Mouse (Mus musculus) thymus, postnatal 0 days (tissue): ENCODE data around the gene Nkpd1. TPM values are rescaled to one million over a fixed set of nuclear protein-coding genes. Genes with fewer than 3 reads are reported as not detected.
"Not testable (repeated sequence)": the region's sequence is repeated elsewhere in the genome, so short reads cannot be mapped to it uniquely, and the experiment has no call there.

ENCODE experiments used
- DNase-seq: peaks from one replicate; pipeline ENCODE4 v3.0.0-alpha.2; 2015; ENCODE audit warnings: low spot score
- polyA plus RNA-seq: library from polyadenylated mRNA; unstranded; fragments of >200 nt; fragmentation: Nextera tagmentation; extraction: Ambion mirVana; gene quantifications from 2 replicates; pipeline ENCODE4 v1.2.1, GENCODE M21; 2015

The Nkpd1 gene
- polyA plus RNA-seq, 1 experiment from 2014 or later, result 0.42 TPM

DNA sequence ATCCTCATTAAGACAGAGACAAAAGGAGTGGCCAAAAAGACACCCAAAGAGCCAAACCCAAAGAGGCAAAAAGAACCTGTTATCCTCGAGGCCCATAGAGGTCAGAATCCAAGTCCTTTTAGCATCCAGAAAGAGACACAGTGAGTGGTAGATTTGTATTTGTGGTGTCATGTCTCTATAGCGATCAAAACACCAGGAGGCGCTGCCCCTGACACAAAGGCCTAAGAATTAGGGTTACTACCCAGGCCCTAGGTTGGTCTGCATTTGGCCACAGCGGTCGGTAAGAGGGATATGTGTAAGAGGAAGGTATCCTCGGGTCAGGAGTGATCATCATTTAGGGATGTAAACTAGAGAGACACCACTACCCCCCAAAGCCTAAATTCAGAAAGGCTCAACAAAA, 11.3 kb upstream of the Nkpd1 start:
- DNase-seq, result no peak

GRCm38 (mm10) chr7:19506969-19507611, 10.5 kb upstream of the Nkpd1 start:
- peak; percentile 73 for DNase-seq

GRCm38 (mm10) chr7:19507612-19507981, 10.0 kb upstream of the Nkpd1 start:
- peak; percentile 33 for DNase-seq

- peak; percentile 94 for DNase-seq
These were observed 9.3 kb upstream of the Nkpd1 start, which contains the start of the genes Bloc1s3 and Trappc6a for GRCm38 (mm10) chr7:19508150-19508923. Bloc1s3 (minus strand) TSS chr7:19508367. Trappc6a (plus strand) TSS chr7:19508395.

DNA sequence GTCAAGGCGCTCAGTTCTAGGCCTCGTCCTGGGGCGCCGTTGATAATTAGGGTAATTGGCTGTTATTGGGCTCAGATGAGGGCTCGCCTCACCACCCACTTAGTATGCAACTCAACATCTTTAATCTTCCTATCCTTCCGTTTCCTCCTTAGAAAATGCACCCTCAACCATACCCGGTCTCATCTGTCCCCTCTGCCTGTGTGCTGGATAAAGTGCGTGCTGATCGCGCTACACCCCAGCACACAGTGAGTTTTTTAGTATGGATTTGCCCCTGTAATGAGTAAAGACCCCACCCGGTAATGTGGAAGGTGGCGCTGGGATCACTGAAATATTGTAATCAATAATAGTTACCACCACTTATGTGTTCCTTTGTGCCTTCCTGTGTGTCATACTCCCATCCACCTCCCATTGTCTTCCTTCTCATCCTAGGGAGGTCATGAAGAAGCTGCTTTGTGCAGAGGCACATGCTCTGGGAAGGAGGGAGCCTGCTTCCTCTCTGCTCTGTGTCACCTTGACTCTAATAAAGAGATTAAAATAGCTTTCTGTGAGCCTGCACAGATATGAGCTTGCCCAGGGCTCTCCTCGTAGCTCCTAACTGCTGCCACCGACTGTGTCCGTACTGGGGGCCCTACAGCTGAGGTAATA, 8.6 kb upstream of the Nkpd1 start:
- peak; percentile 15 for DNase-seq

DNA sequence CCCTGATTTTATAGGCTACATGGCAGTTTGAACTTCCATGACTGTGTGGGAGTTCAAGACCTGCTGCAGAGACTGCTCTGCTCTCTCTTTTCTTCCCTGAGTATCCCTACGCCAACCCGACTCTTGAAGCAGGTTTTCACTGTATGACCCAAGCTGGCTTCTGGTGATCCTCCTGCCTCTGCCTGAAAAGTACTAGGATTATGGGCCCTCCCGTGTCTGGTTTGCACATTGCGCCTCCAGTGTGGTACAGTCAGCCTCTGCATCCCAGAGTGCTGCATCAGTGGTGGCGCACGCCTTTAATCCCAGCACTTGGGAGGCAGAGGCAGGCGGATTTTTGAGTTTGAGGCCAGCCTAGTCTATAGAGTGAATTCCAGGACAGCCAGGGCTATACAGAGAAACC, 7.9 kb upstream of the Nkpd1 start:
- DNase-seq, result no peak

- DNase-seq, result not testable (repeated sequence)
These were observed 5.7 kb upstream of the Nkpd1 start for GRCm38 (mm10) chr7:19511934-19512333.

DNA sequence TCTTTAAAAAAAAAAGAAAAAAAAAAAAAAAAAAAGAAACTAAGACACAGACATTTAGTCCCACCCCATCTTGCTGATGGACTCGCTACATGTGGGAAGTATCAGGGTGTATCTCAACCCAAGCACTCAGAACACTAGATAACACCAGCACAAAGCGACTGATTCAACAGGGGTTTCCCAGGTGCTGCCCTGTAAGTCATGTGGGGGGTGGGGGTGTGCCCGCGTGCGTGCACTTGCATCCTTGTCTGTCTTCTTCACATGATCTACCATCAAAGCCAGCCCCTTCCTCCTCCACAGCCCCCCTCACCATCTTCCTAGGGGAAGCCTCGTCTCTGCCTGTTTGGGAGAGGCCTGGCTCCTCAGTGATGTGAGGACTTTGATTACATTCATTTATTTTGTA, 5.3 kb upstream of the Nkpd1 start:
- DNase-seq, result no peak

DNA sequence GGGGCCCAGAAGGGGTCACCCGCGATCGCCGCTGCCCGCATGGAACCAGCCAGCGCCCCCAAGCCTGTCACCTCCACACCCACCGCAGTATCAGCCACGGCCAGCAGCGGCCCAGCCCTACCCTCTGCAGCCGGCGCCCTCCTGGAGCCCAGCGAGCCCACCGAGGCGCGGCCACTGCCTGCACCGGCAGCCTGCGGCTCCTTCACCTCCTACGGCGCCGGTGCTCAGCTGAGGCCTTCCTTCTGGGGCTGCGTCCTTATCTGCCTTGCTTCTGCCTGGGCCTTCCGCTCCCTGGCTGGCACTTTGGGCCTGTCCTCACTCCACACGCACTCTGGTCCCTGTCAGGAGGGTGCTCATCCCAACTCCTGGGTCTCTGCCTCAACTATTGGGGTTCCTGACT, 2.4 kb downstream of the Nkpd1 start:
- no peak for DNase-seq

- no peak for DNase-seq
These were observed 5.5 kb downstream of the Nkpd1 start for GRCm38 (mm10) chr7:19523017-19523756.

DNA sequence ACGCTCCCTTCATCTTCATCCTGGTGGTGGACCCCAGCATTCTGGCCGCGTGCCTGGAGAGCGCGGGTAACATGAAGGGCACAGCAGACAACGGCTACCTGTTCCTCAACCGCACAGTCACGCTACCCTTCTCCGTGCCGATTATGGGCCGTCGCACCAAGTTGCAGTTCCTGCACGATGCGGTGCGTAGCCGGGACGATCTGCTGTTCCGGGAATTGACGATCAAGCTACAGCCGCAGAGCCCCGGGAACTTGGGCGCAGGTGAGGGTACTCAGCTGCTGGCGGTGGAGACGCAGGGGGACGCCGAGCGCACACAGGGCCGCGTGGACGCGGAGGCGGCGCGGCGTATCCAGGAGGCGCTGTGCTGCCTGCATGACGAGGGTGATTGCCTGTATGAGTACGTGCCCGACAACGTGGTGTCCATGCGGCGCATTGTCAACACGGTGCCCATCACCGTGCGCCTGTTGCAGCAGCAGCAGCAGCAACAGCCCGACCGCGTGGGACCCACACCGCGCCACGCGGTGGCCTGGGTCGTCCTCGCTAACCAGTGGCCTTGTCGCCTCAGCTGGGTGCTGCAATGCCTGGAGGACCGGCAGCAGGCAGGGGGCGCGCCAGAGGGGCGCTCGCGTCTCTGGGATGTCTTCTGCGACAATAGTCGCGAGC, 6.2 kb downstream of the Nkpd1 start:
- peak; percentile 67 for DNase-seq

DNA sequence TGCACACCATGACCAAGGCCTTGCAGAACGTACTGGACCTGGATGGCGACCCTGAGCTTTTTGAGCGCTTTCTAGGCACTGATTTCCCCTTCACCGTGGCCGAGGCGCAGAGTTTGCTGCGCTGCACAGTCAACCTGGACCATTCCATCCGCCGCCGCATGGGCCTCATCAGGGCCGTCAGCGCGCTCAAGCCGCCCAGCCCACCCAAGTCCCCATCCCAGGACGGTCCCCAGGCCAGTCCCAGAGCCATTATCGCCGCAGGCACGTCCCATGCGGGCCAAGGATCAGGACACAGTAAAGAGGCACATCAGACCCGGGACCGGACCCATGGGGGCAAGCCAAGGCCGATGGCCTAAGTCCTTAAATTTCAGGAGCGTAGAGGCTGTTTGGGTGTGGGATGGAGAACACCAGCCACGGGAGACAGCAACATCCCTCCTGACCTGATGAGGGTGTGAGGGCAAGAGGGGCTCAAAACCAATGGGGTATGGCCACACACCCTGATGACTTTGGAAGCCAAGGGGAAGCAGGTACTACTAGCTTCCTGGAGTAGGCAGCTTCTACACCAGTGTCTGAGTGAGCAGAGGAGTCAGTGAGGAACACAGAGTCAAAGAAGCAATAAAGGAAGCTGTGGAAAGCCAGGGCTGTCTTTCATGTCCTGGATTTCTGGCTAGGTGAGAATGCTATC, 6.9 kb downstream of the Nkpd1 start:
- no peak for DNase-seq

GRCm38 (mm10) chr7:19525105-19525481, 7.5 kb downstream of the Nkpd1 start:
- DNase-seq, result no peak

DNA sequence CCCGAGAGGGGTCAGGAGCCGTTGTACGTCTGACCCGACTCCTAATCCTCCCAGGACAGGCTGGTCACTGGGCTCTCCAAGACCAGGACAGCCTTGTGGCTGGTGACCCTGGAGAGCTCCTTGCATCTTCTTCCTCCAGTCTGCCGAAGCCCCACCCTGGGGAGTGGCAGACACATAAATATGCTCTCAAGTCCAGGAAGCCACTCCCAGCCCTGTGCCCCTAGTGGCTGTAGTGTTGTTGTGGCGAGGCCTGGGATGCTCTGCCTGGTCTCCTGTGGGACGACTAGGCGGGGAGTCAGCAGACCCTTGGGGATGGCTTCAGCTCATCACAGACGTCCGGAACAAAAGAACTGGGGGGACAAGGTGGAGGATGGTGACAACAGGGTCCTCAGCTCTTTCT, 13.4 kb downstream of the Nkpd1 start:
- DNase-seq, result no peak

DNA sequence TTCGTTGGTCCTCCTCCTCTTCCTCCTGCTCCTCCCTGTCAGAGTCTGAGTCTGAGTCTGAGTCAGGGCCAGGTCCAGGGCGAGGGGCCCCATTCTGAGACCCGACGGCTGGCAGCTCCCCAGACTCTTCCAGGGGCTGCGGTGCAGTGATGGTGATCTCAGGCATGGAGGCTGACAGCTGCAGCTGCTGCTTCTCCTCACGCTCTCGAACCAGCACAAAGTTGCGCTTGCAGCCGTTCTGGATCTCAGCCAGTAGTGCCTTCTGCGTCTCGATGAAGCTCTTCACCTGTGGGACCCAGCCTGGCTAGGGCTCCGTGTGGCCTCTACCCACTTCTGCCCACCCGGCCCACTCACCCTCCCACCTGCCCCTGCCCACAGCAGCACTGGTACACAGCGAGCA, 14.6 kb downstream of the Nkpd1 start:
- no peak for DNase-seq

DNA sequence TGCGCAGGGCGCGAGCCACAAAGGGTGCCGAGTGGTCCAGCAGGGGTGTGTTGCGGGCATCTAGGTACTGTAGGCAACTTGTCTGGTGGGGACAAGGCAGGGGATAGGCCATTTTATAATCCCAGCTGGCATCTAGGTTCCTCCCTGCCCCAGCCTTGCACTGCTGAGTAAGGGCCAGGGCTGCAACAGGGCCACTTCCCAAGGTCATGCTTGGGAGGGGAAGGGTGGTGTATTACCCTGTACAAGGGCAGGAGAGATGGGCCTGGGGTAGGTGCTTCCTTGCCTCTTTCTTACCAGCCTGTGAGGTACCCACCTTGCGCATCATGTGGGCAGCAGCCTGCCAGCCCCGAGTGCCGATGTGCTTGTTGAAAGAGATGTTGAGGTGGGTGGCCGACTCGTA, 17.0 kb downstream of the Nkpd1 start:
- no peak for DNase-seq

DNA sequence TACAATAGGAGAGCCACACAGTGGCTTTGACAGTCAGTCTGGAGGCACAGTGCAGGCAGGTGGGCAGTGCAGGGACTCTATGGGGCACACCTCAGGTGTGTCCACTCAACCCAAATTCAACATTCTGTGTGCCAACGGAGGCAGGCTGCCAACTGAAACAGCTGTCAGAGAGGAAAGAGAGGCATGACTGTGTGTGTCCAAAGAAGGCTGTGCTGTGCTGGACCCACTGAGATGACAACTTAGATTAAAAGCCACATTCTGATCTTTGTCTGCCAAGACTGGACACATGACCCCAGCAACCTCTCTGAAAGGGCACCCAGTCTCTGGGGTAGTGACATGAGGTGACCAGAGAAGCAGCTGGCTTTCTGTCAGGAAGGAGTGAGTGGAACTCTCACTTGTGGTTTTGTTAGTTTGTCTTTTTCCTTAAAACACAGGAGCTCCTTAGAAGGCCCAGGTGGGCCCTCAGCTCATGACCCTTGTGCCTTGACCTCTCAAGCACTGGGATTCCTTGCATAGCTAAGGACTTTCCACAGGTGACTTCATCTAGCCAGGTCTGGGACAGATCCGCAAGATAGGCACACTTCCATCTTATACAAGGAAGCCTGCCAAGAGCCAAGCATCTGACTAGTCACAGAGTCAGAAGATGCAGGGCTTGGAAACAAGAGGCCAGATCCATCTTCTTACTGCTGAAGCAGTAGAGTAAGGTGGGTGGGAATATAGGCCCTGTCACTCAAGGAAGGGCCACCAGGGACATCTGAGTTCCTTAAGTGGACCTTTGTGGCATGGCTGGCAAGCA, 23.3 kb downstream of the Nkpd1 start:
- no peak for DNase-seq

DNA sequence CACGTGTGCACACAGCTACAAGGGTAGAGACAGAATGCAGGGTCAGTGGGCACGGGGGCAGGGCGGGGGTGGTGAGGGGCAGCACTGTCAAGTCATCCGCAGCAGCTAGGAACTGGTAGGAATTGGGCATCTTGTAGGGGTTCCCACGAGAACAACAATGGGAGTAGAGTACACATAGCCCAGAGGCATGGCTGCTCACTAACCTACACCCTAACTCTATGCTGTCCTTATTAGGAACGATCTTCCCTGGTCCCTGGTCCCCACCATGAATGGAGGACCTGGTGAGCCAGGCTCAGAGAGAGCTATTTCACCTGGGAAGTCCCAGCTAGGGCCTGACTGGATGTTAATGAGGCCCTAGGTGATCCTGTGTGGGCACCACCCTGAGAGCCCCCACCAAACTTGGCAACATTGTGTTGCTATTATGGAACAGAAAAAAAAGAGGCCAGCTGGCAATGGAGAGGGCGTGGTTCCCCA, 24.1 kb downstream of the Nkpd1 start:
- DNase-seq, result no peak

DNA sequence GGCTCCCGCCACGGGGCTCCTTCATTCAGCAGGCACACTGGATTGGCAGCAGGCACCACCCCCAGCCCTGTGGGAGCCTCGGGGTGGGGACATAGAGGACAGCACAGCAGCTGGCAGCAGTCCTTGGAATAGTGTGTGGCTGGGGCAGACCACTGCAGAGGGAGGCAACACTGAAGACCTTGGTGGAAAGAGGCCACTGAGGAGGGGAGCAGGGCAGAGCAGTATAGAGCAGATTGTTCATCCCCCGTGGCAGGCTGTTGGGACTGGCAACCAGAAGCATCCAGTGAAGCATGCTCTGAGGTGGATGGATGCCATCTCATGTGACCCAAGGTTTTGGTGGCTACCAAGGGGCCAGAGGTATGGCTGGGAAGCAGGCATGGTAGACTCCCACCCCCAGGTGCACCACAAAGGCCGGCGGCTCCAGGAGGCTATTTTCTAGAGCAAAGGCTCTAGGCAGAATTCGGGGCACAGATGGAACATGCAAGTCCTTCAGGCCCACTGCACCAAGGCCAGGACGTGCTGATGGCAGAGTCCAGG, 24.6 kb downstream of the Nkpd1 start:
- DNase-seq, result no peak
